Comparison of ENCODE assay signal across 7 mouse cellular contexts in the genomic region with DNA sequence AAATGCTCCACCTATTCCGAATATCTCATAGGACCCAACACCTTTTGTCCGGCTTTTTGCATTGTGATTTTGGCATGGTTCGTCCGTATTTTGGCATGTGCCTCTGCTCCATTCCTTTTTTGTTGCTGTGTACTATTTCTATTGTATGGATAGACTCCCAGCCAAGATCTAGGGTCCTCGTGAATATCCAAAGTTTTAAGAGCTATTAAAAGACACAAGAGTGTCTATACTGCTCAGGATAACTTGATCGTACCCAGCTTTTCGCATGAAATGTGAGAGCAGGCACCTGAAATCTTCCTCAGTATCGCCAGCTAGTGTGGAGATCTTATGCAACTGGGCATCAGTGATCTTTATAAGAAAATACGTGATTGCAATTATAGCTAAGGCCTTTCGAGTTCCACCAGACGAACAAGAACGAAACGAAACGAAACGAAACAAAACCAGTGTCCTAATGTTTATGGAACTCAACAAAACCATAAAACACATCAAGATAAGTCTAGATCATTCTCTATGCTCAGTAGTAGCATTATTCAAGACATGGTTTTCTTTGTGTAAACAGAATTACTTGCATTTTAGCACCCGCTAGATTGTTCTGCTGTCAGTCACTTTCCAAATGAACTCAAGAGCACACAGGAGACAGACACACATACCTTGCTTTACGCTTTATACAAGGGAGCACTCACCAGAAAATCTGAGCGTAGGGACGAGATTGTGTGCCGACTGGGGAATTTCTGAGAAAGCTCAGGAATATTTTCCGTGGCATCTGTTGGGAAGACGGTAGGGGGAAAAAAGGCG. TPM values are rescaled to one million over a fixed set of nuclear protein-coding genes. Genes with fewer than 3 reads are reported as not detected.
DNase-seq lines count a peak whose midpoint lies in the region; ATAC-seq and TF ChIP-seq lines count a peak whose summit lies in the region.
"Not testable (repeated sequence)": the region's sequence is repeated elsewhere in the genome, so short reads cannot be mapped to it uniquely, and the experiment has no call there.

No protein-coding gene starts in this region.

- ATAC-seq in hindbrain, postnatal 0 days; lung, embryonic 14.5 days (ENCODE audit: insufficient read depth): not testable (repeated sequence)

- H3K4me3 ChIP-seq in hindbrain, postnatal 0 days (ENCODE audit: low read length); lung, embryonic 14.5 days (ENCODE audit: low read depth, low read length): not testable (repeated sequence)

- peak; percentile 77 for DNase-seq in ZHBTc4 (ENCODE audit: low read depth, low spot score)
- peak; percentile 19 for DNase-seq in cerebellum, adult 11-12 months
- peak; percentile 43 for DNase-seq in forelimb bud, embryonic 11.5 days (ENCODE audit: low read depth, low spot score)
- DNase-seq in hindbrain, postnatal 0 days (ENCODE audit: low spot score) = peak; percentile 16
- DNase-seq in layer of hippocampus, adult 11-12 months (ENCODE audit: low spot score) = peak; percentile 39
- DNase-seq in lung, embryonic 14.5 days = peak; percentile 2
- DNase-seq in right cerebral cortex, postnatal 10 days (ENCODE audit: low spot score in 2 of 2) = peak; percentile 56

- not testable (repeated sequence) for TF ChIP-seq CTCF in hindbrain, postnatal 0 days (IDR thresholded peaks at IDR 0.05; ENCODE audit: low read depth); lung, embryonic 14.5 days (IDR thresholded peaks at IDR 0.05; ENCODE audit: low read depth)

- H3K36me3 ChIP-seq in hindbrain, postnatal 0 days (ENCODE audit: insufficient read depth, low read length) = not testable (repeated sequence)
- H3K36me3 ChIP-seq in lung, embryonic 14.5 days (ENCODE audit: insufficient read depth) = peaks cover 83% of the 10 kb centered on the region

- not testable (repeated sequence) for H3K9ac ChIP-seq in hindbrain, postnatal 0 days (replicated peaks; ENCODE audit: low read length); lung, embryonic 14.5 days

- peaks cover 15% of the 10 kb centered on the region; the same call in 1 of the 2 replicates for H3K27me3 ChIP-seq in hindbrain, postnatal 0 days (ENCODE audit: insufficient read depth, low read length)
- not testable (repeated sequence) for H3K27me3 ChIP-seq in lung, embryonic 14.5 days (ENCODE audit: insufficient read depth, low read length)

- H3K27ac ChIP-seq in hindbrain, postnatal 0 days; lung, embryonic 14.5 days (ENCODE audit: low read depth): not testable (repeated sequence)

- not testable (repeated sequence) for H3K9me3 ChIP-seq in hindbrain, postnatal 0 days (ENCODE audit: low read length)
- H3K9me3 ChIP-seq in lung, embryonic 14.5 days (ENCODE audit: low read depth, low read length) = peaks cover 36% of the 10 kb centered on the region

- H3K4me2 ChIP-seq in hindbrain, postnatal 0 days (ENCODE audit: low read depth, low read length) = not testable (repeated sequence)
- H3K4me2 ChIP-seq in lung, embryonic 14.5 days = peak overlapping the region; percentile 0; the same call in 1 of the 2 replicates

- WGBS in hindbrain, postnatal 0 days = 57% methylated on average over 23 of the region's 23 CpGs
- 83% methylated on average over 23 of the region's 23 CpGs for WGBS in lung, embryonic 14.5 days

- not testable (repeated sequence) for H3K4me1 ChIP-seq in hindbrain, postnatal 0 days (ENCODE audit: insufficient read depth, low read length); lung, embryonic 14.5 days (ENCODE audit: insufficient read depth)

RNA-seq across cellular contexts. Expression of a gene that starts 26.7 kb away (rescaled TPM):
- total RNA-seq in hindbrain, postnatal 0 days (2014; rRNA removed) = 8.3 and 87.1 TPM in 2 replicates
- 194 and 245 TPM in 2 replicates for polyA plus RNA-seq in hindbrain, postnatal 0 days (2015; fragmentation: Nextera tagmentation; extraction: Ambion mirVana)
- polyA plus RNA-seq in lung, embryonic 14.5 days (2014; fragmentation: Nextera tagmentation; extraction: Ambion mirVana) = 252 and 439 TPM in 2 replicates

Comparison
In these comparisons a context has a peak if more than half of its experiments do, and no peak if none do; other contexts are left out.
1. DNase-seq: peak in every context shown above with its lines; median percentile 77 in ZHBTc4; 56 in right cerebral cortex, postnatal 10 days; 43 in forelimb bud, embryonic 11.5 days; 39 in layer of hippocampus, adult 11-12 months; 19 in cerebellum, adult 11-12 months; 16 in hindbrain, postnatal 0 days; 2 in lung, embryonic 14.5 days.